Mouse (Mus musculus): ENCODE data around the gene Snx9.

DNA sequence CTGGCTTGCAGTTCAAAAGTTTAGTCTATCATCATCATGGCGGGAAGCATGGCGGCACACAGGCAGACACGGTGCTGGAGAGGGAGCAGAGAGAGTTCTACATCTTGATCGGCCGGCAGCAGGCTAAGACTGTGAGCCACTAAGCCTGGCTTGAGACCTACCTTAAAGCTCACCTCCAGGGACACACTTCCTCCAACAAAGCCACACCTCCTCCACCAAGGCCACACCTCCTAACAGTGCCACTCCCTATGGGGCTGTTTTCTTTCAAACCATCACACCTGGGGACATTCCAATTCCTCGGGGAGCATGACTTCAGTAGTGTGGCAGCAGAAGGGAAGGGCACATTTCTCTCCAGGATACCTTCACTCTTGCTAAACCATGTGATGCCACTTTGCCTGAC is 127.4 kb downstream of the Snx9 start:
- TF ChIP-seq CTCF (IDR thresholded peaks at IDR 0.05; ENCODE audit: extremely low read depth, insufficient read depth, low read length) (no peak), POLR2A (IDR thresholded peaks at IDR 0.05; ENCODE audit: extremely low read depth, insufficient read depth, low read length) (no peak)
